Mouse (Mus musculus) lung, embryonic 14.5 days (tissue): ENCODE results near the gene Onecut1. TPM values are rescaled to one million over a fixed set of nuclear protein-coding genes. Genes with fewer than 3 reads are reported as not detected.

Source experiments
- ATAC-seq: fragments of 200-750 bp; cut with Nextera tagmentation; 2 replicates; pipeline ENCODE4 v1.8.0; 2017; ENCODE audit warnings: mild to moderate bottlenecking, moderate TSS enrichment, moderate library complexity; ENCODE audit not compliant: insufficient read depth
- DNase-seq: peaks from one replicate; pipeline ENCODE4 v3.0.0-alpha.2; 2015
- H3K27ac ChIP-seq: fragments of 300-500 bp; sonication (generic); 2 replicates; pipeline ENCODE4 v1.5.1; 2014; ENCODE audit warnings: low read depth, mild to moderate bottlenecking, moderate library complexity
- H3K27me3 ChIP-seq: fragments of 300-500 bp; sonication (generic); 2 replicates; pipeline ENCODE4 v1.6.1; 2014; ENCODE audit warnings: low read length, control low read depth; ENCODE audit not compliant: insufficient read depth
- H3K36me3 ChIP-seq: fragments of 300-500 bp; sonication (generic); 2 replicates; pipeline ENCODE4 v1.6.1; 2014; ENCODE audit warnings: control low read depth; ENCODE audit not compliant: insufficient read depth
- H3K4me1 ChIP-seq: fragments of 300-500 bp; sonication (generic); 2 replicates; pipeline ENCODE4 v1.6.1; 2014; ENCODE audit warnings: antibody characterized with exemption, control low read depth; ENCODE audit not compliant: insufficient read depth
- H3K4me2 ChIP-seq: fragments of 300-500 bp; sonication (generic); 2 replicates; pipeline ENCODE4 v1.6.1; 2014; ENCODE audit warnings: mild to moderate bottlenecking
- H3K4me3 ChIP-seq: fragments of 300-500 bp; sonication (generic); 2 replicates; pipeline ENCODE4 v1.5.1; 2014; ENCODE audit warnings: low read depth, low read length
- H3K9ac ChIP-seq: fragments of 300-500 bp; sonication (generic); 2 replicates; pipeline ENCODE4 v1.6.1; 2014
- H3K9me3 ChIP-seq: fragments of 300-500 bp; sonication (generic); 2 replicates; pipeline ENCODE4 v1.6.1; 2016; ENCODE audit warnings: low read depth, low read length, control low read depth
- CTCF ChIP-seq: IDR thresholded peaks from 2 replicates; pipeline ENCODE4 v1.5.1; 2016; ENCODE audit warnings: antibody characterized with exemption, low read depth
- WGBS: fragments of 180-500 bp; shearing (Covaris S2); extraction: QIAGEN DNeasy Blood & Tissue Kit; methylation state at CpG from one replicate; pipeline ENCODE4 v1.1.7; 2014; 5-methylcytosine and 5-hydroxymethylcytosine counted together
- polyA plus RNA-seq: library from polyadenylated mRNA; unstranded; fragments of >200 nt; fragmentation: Nextera tagmentation; extraction: Ambion mirVana; gene quantifications from 2 replicates; pipeline ENCODE4 v1.2.1, GENCODE M21; 2014

Gene Onecut1
- polyA plus RNA-seq, 1 experiment from 2014 or later, result not detected

DNA sequence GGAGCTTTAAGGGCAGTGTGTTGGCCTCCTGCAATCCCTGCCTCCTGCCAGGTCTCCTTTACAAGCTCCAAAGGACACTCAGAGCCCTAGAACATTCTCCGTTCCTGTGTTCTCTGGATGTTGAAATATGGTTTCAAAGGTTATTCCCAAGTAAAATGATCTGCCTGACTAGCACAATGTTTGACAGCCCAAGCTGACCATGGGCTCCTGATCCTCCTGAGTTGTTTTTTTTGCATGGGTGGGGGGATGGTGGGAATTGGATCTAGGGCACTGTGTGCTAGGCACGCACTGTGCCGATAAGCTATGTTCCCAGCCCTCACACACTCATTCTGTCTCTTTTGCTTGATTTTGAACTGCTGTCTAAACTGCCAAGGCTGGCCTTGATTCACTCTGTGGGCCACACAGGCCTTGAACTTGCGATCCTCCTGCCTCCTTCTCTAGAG is 68.3 kb downstream of the Onecut1 start:
- no peaks in the 10 kb centered on the region for H3K4me1 ChIP-seq
- no peak overlapping the region for H3K27ac ChIP-seq
- ATAC-seq (no peak), DNase-seq (no peak)
- no peaks in the 10 kb centered on the region for H3K9me3 ChIP-seq
- no peak overlapping the region for H3K4me2 ChIP-seq
- WGBS, result 76% methylated on average over 4 of the region's 4 CpGs
- H3K9ac ChIP-seq, result no peak overlapping the region
- no peak for TF ChIP-seq CTCF
- H3K4me3 ChIP-seq, result no peak overlapping the region
- H3K27me3 ChIP-seq, result no peaks in the 10 kb centered on the region
- H3K36me3 ChIP-seq, result no peaks in the 10 kb centered on the region

DNA sequence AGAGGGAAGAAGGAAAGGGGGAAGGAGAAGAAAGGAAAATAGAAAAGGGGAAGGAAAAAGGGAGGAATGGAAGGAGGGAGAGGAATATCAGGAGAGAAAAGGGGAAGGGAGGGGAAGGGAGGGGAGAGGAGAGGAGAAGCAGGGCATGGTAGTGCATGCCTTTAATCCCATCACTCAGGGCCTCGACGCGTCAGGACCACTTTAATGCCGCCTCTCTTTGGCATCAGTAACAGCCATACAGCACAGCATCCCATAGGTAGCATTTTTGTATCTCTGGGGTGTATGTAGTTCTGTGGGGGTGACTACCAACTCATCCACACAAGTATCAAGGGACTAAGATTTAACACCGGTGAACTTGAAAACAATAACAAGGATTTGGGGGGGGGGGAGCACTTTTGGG is 68.9 kb downstream of the Onecut1 start:
- DNase-seq (no peak), ATAC-seq (no peak)
- Histone ChIP-seq H3K36me3 (no peaks in the 10 kb centered on the region), H3K27me3 (no peaks in the 10 kb centered on the region), H3K27ac (no peak overlapping the region), H3K9me3 (no peaks in the 10 kb centered on the region), H3K4me3 (no peak overlapping the region), H3K4me1 (no peaks in the 10 kb centered on the region), H3K4me2 (no peak overlapping the region), H3K9ac (no peak overlapping the region)
- 68% methylated on average over 5 of the region's 5 CpGs for WGBS
- no peak for TF ChIP-seq CTCF

DNA sequence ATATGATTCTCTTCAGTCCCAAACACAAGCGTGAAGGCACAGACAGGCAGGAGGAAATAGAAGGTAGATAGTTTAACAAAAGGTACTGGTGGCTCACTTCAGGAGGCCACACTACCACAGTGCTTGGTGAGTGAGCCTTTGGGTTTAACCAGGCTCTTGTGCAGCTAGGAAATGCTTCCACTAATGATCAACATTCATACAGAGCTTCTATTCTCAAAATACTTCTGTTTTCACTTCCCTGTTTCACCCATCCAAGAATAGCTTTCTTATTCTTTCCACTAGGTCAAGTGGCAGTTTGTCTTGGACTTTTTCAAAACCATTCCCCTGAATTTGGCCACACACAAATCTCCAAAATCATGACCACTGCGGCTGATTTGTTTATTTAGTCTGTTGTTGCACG is 73.6 kb downstream of the Onecut1 start:
- DNase-seq, result no peak
- TF ChIP-seq CTCF, result no peak

DNA sequence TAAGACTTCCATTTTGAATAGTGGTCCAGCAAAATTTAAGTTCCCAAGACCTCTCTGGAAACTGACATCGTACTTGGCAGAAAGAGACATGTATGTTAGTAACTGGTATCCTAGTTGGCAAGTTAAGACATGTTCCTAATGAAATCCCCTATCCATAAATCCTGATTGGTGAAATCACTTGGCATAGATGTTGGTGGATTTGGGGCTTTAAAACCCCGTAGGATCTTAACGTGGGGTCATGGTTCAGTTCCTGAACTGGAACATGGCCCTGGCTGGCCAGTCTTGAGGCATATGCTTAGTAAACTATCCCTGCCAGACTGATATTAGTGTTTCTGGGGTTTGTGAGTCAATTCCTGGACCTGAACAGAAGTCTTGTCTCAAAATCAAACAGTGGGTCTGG is 76.0 kb downstream of the Onecut1 start:
- Histone ChIP-seq H3K4me2 (no peak overlapping the region), H3K27ac (no peak overlapping the region), H3K27me3 (no peaks in the 10 kb centered on the region), H3K9ac (no peak overlapping the region), H3K4me1 (no peaks in the 10 kb centered on the region; the same call in 1 of the 2 replicates), H3K36me3 (no peaks in the 10 kb centered on the region), H3K9me3 (no peaks in the 10 kb centered on the region), H3K4me3 (no peak overlapping the region)
- no peak for TF ChIP-seq CTCF
- no peak for DNase-seq
- WGBS, result 85% methylated on average over 3 of the region's 3 CpGs
- ATAC-seq, result no peak

More for the DNA sequence above, 73.6 kb downstream of the Onecut1 start:
- Histone ChIP-seq H3K4me2 (no peak overlapping the region), H3K27me3 (no peaks in the 10 kb centered on the region), H3K4me1 (no peaks in the 10 kb centered on the region; the same call in 1 of the 2 replicates), H3K9me3 (no peaks in the 10 kb centered on the region), H3K9ac (no peak overlapping the region), H3K27ac (no peak overlapping the region), H3K4me3 (no peak overlapping the region), H3K36me3 (no peaks in the 10 kb centered on the region)
- 64% methylated on average over 3 of the region's 3 CpGs for WGBS
- ATAC-seq, result no peak

DNA sequence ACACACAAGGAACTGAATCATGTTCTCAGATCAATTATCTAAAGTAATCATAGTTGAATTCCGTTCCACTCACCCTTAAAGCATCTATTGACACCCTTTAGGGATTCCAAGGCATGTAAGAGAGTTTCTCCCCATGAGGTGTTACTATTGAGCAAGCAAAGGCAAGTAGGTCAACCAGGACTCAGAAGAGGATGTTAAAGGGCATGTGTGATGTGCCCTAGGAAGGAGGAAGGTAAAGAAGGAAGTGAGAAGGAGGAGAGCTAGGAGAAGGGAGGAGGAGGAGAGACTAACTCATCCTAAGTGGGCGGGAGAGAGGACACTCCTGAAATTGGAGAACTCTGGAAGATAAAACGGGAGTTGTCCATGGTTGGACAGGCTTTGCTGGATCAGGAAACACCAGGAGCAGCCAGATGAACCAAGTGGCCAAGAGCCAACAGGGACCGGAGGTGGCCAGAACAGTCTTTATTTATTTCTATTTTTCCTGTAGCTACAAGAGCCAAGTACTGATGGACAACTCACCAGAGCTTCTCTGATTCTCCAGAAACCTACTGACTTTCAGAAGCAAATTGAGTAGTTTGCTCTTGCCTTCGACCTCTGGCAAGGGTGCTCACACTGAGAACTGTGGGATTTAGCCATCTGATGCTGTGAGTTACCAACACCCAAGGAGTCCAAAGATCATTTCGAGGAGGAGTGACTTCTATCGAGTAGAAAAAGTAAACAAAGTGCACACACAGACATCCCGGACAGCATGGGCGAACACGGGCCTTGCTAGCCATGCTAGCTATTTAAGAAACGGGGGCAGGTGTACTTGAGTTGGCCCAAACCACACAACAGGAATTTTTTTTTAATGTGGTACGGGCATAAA is 77.2 kb downstream of the Onecut1 start:
- Histone ChIP-seq H3K27ac (no peak overlapping the region), H3K9me3 (no peaks in the 10 kb centered on the region), H3K27me3 (no peaks in the 10 kb centered on the region), H3K4me1 (no peaks in the 10 kb centered on the region; the same call in 1 of the 2 replicates), H3K4me3 (no peak overlapping the region), H3K36me3 (no peaks in the 10 kb centered on the region), H3K9ac (no peak overlapping the region), H3K4me2 (no peak overlapping the region)
- WGBS, result 66% methylated on average over 12 of the region's 12 CpGs
- DNase-seq (peak; percentile 6), ATAC-seq (no peak)
- no peak for TF ChIP-seq CTCF

Other genes starting within 250 kb of the Onecut1 start
- gene Fam214a, start 91.0 kb downstream of the Onecut1 start, polyA plus RNA-seq, result 8.9 and 9.9 TPM in 2 replicates
- 289 and 306 TPM in 2 replicates for gene Arpp19, start 175.7 kb downstream of the Onecut1 start, polyA plus RNA-seq
- 19.0 and 20.6 TPM in 2 replicates for gene Myo5a, start 209.1 kb downstream of the Onecut1 start, polyA plus RNA-seq